Mouse (Mus musculus) forebrain, embryonic 14.5 days (tissue): ENCODE data around the gene 2410004B18Rik. TPM values are rescaled to one million over a fixed set of nuclear protein-coding genes. Genes with fewer than 3 reads are reported as not detected.
A peak's percentile ranks its signal among the peaks of the same experiment; 100 is the strongest.

ENCODE experiments used
- ATAC-seq: fragments of 200-750 bp; cut with Nextera tagmentation; 2 replicates; pipeline ENCODE4 v1.8.0; 2017; ENCODE audit warnings: mild to moderate bottlenecking, moderate library complexity
- DNase-seq: peaks from one replicate; pipeline ENCODE4 v3.0.0-alpha.2; 2015; ENCODE audit warnings: low spot score
- H3K27ac ChIP-seq: fragments of 300-500 bp; sonication (generic); 2 replicates; pipeline ENCODE4 v1.5.1; 2014; ENCODE audit warnings: low read depth, mild to moderate bottlenecking, control low read depth, low read length, moderate library complexity
- H3K27me3 ChIP-seq: fragments of 300-500 bp; sonication (generic); replicated peaks from 2 replicates; pipeline ENCODE4 v1.6.1; 2014; ENCODE audit warnings: low read length, control low read depth, mixed read lengths; ENCODE audit not compliant: control insufficient read depth, insufficient read depth
- H3K36me3 ChIP-seq: fragments of 300-500 bp; sonication (generic); 2 replicates; pipeline ENCODE4 v1.6.1; 2014; ENCODE audit warnings: low read length, control low read depth; ENCODE audit not compliant: control insufficient read depth, insufficient read depth
- H3K4me1 ChIP-seq: fragments of 300-500 bp; sonication (generic); 2 replicates; pipeline ENCODE4 v1.6.1; 2014; ENCODE audit warnings: antibody characterized with exemption, low read length, control low read depth; ENCODE audit not compliant: control insufficient read depth, insufficient read depth
- H3K4me2 ChIP-seq: fragments of 300-500 bp; sonication (generic); 2 replicates; pipeline ENCODE4 v1.6.1; 2014; ENCODE audit warnings: mild to moderate bottlenecking, control low read depth, low read length
- H3K4me3 ChIP-seq: fragments of 300-500 bp; sonication (generic); 2 replicates; pipeline ENCODE4 v1.5.1; 2014; ENCODE audit warnings: low read depth, low read length, control low read depth
- H3K9ac ChIP-seq: fragments of 300-500 bp; sonication (generic); 2 replicates; pipeline ENCODE4 v1.6.1; 2014; ENCODE audit warnings: mild to moderate bottlenecking, low read length, control low read depth, moderate library complexity
- H3K9me3 ChIP-seq: fragments of 300-500 bp; sonication (generic); replicated peaks from 2 replicates; pipeline ENCODE4 v1.6.1; 2016; ENCODE audit warnings: low read length, control low read depth, mixed read lengths; ENCODE audit not compliant: control insufficient read depth
- WGBS: fragments of 180-500 bp; shearing (Covaris S2); extraction: QIAGEN DNeasy Blood & Tissue Kit; methylation state at CpG from one replicate; pipeline ENCODE4 v1.1.7; 2014; 5-methylcytosine and 5-hydroxymethylcytosine counted together
- polyA plus RNA-seq: library from polyadenylated mRNA; unstranded; fragments of >200 nt; fragmentation: Nextera tagmentation; extraction: Ambion mirVana; gene quantifications from 2 replicates; pipeline ENCODE4 v1.2.1, GENCODE M21; 2014

The 2410004B18Rik gene
- polyA plus RNA-seq, 1 experiment from 2014 or later: 76.4 TPM

DNA sequence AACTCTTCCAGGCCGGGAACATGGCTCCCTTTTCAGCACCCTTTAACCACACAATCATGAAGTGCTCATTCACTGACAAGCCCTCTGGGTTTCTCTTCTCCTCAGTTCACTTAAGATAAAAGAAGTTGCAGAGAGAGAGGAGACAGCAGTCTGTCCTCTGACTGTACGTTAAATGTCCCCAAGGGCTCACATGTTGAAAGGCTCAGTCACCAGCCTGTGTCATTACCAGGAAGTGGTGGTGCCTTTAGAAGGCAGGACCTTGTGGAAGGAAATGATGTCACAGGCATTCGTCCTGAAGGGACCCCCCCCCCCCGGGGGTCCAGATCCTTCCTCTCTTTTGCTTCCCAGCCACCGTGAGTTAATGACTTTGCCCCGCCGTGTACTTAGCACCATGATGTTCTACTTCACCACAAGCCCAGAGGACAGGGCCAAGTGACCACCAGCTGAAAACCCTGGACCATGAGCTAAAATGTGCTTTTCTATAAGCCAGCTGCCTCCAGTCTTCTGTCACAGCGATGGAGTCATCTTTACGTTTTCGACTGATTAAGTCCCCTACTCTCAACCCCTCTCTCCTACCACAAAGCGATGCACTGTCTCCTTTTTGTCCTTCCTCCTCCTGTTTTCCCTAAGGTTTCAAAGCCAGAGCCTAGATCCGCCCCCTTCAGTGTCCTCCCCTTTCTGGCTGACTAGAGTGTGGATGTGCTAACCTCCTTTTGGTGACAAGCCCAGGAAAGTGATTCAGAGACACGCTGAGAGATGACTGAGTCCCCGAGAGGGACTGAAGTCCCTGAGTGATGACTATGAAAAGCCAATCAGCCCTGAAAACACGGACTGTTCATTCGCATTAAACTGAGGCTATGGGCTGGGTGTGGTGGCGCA, 13.7 kb downstream of the 2410004B18Rik start:
- no peak overlapping the region for H3K27ac ChIP-seq
- no peak overlapping the region for H3K9ac ChIP-seq
- no peaks in the 10 kb centered on the region for H3K36me3 ChIP-seq
- ATAC-seq (no peak), DNase-seq (no peak)
- H3K27me3 ChIP-seq: no peaks in the 10 kb centered on the region
- no peaks in the 10 kb centered on the region for H3K9me3 ChIP-seq
- H3K4me2 ChIP-seq: no peak overlapping the region
- no peak overlapping the region for H3K4me3 ChIP-seq
- no peaks in the 10 kb centered on the region for H3K4me1 ChIP-seq
- 77% methylated on average over 17 of the region's 17 CpGs for WGBS

DNA sequence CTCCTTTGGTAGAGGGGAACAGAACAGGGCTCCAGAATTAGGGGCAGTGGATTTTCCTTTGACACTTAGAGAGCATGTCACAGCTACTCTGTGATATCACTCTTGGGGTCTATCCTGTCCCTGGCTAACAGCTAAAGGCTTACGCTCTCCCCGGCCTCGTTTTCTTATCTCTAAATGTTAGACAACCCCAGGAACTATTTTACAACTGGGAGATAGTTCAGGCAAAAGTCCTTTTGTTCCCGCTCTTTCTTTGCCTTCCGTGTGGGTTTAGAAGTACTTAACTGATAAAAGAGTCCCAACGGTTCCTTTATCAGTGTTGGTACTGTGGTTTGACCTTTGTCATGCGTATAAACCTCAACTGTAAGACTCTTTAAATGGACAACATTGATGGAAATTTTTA, 15.1 kb downstream of the 2410004B18Rik start:
- H3K4me2 ChIP-seq: no peak overlapping the region
- WGBS: 87% methylated on average over 7 of the region's 7 CpGs
- no peak for ATAC-seq

DNA sequence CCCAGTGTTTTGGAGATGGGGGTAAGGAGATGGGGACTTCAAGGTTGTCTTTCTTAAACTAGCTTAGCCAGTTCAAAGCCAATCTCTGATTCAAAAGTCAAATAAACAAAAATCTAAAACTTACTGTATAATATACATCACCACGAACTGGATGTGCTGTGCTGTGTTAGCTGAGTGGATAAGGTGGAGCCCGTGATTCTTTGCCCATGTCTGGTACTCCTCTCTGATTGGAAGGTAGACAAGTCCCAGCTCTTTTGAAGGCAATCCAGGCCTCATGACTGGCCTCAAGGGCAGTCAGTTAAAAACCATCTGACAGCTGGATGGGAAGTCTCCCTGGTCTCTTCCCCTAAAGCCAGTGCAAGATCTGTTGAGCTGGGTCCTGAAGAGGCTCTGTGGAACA, 15.6 kb downstream of the 2410004B18Rik start:
- H3K27ac ChIP-seq: no peak overlapping the region
- ATAC-seq (no peak), DNase-seq (no peak)
- H3K36me3 ChIP-seq: no peaks in the 10 kb centered on the region
- H3K9ac ChIP-seq: no peak overlapping the region
- no peaks in the 10 kb centered on the region for H3K27me3 ChIP-seq
- 89% methylated on average over 2 of the region's 2 CpGs for WGBS
- no peaks in the 10 kb centered on the region for H3K4me1 ChIP-seq
- no peak overlapping the region for H3K4me3 ChIP-seq
- no peaks in the 10 kb centered on the region for H3K9me3 ChIP-seq
- no peak overlapping the region for H3K4me2 ChIP-seq

More for the DNA sequence above, 15.1 kb downstream of the 2410004B18Rik start:
- Histone ChIP-seq H3K4me3 (no peak overlapping the region), H3K9me3 (no peaks in the 10 kb centered on the region), H3K36me3 (no peaks in the 10 kb centered on the region), H3K27me3 (no peaks in the 10 kb centered on the region), H3K4me1 (no peaks in the 10 kb centered on the region), H3K27ac (no peak overlapping the region), H3K9ac (no peak overlapping the region)
- no peak for DNase-seq

DNA sequence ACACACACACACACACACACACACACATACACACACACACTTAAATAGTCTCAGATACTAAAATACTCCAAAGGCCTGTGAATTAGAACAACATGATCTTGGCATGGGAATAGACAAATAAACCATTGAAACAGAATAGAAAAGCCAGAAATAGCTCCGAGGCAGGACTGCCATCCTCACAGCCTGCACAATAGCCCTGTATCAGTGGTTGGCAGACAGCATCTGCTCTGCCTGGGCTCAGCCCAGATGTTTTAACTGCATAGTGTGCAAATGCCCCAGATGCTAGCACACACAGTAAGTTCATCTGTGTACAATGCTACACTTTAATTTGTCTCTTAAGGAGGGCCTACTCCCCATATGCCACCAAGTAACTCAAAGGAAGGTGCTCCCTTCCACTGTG, 22.0 kb downstream of the 2410004B18Rik start:
- no peak overlapping the region for H3K9ac ChIP-seq
- no peaks in the 10 kb centered on the region for H3K9me3 ChIP-seq
- H3K27ac ChIP-seq: no peak overlapping the region
- no peak overlapping the region for H3K4me3 ChIP-seq
- DNase-seq (no peak), ATAC-seq (no peak)
- H3K27me3 ChIP-seq: peaks cover 14% of the 10 kb centered on the region
- no peak overlapping the region for H3K4me2 ChIP-seq
- no peaks in the 10 kb centered on the region for H3K36me3 ChIP-seq
- WGBS: 46% methylated on average over 1 of the region's 1 CpGs
- peaks cover 3% of the 10 kb centered on the region; the same call in 1 of the 2 replicates for H3K4me1 ChIP-seq

DNA sequence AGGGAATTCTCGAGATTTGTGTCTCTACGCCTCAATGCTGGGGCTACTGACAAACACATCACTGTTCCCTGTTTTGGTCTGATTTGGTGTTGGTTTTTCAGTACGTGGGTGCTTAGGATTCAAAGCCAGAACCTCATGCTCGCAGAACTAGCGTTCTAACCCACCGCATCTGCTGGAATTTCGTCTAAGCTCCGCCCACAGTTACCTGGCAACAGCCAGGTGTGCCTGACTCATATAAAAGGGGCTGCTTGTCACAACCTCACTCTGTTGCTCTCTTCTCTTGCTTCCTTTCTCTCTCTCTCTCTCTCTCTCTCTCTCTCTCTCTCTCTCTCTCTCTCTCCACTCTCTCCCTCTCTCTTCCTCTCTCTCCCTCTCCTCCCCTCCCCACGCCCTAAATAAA, 24.6 kb downstream of the 2410004B18Rik start:
- no peak for ATAC-seq
- Histone ChIP-seq H3K36me3 (no peaks in the 10 kb centered on the region), H3K9me3 (no peaks in the 10 kb centered on the region), H3K27ac (no peak overlapping the region), H3K27me3 (peaks cover 14% of the 10 kb centered on the region), H3K9ac (no peak overlapping the region), H3K4me3 (no peak overlapping the region), H3K4me1 (peaks cover 3% of the 10 kb centered on the region; the same call in 1 of the 2 replicates), H3K4me2 (no peak overlapping the region)
- WGBS: 18% methylated on average over 9 of the region's 9 CpGs
- no peak for DNase-seq

DNA sequence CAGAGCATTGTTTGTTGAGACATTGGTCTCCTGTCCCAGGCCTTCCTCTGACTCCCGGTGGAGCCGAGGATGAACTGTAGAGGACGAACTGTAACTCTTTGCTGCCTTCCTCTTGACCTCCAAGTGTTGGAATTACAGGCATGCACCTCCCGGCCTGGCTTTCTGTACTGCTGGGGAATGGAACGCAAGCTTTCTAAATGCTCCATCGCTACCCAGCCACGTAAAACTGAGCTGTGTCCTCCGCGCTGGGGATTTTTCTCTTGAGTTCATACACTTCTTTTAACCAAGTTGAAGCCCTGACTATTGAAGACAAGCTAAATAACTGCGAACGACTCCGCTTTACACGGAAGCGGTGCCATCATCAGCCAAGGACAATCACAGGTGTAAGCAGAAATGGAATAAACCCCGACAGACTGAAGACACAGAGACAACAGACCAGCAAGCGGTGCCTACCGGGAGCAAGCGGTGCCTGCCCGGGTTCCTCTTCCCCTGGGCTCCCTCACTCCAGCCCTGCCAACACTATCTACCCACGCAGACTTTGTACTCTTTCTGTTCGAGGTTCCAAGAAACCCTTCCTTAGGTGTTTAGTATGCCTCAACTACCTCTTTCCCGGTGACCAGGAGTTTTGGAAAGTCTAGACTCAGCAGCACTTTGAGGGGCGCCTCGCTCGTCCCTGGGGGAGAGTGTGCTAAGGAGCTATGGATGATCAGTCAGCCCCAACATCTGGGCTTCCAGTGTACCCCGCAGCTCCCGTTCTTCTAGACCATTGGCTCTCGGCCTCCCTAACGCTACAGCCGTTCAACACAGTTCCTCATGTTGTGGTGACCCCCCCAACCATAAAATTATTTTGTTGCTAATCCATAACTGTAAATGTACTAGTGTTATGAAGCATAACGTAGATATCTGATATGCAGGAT, 25.5 kb downstream of the 2410004B18Rik start:
- peak overlapping the region; percentile 29 for H3K4me2 ChIP-seq
- no peaks in the 10 kb centered on the region for H3K36me3 ChIP-seq
- no peak overlapping the region for H3K4me3 ChIP-seq
- H3K27me3 ChIP-seq: peaks cover 14% of the 10 kb centered on the region
- peaks cover 3% of the 10 kb centered on the region; the same call in 1 of the 2 replicates for H3K4me1 ChIP-seq
- ATAC-seq (no peak), DNase-seq (no peak)
- no peak overlapping the region for H3K27ac ChIP-seq
- no peaks in the 10 kb centered on the region for H3K9me3 ChIP-seq
- H3K9ac ChIP-seq: no peak overlapping the region
- WGBS: 16% methylated on average over 31 of the region's 31 CpGs

DNA sequence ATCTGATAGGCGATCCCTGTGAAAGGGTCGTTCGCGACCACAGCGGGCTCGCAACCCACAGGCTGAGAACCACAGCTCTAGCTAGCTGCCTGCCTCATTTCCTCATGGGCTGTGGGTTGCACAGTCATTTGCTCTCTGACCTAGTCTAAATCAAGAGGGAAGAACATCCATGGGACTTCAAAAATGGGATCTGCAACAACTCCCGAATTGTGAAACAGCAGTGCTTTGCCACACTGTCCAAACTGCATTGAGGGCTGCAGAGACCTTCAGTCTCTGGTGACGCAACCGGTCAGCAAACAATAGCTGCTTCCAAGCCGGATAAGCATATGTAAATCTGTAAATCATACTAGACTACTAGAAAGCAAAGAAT, 26.2 kb downstream of the 2410004B18Rik start:
- H3K9ac ChIP-seq: no peak overlapping the region
- H3K9me3 ChIP-seq: no peaks in the 10 kb centered on the region
- H3K27me3 ChIP-seq: peaks cover 14% of the 10 kb centered on the region
- DNase-seq: peak; percentile 8
- H3K4me3 ChIP-seq: no peak overlapping the region
- H3K36me3 ChIP-seq: no peaks in the 10 kb centered on the region
- H3K27ac ChIP-seq: no peak overlapping the region
- peak overlapping the region; percentile 29 for H3K4me2 ChIP-seq
- ATAC-seq: peak; percentile 58; the same call in 1 of the 2 replicates
- WGBS: 22% methylated on average over 10 of the region's 10 CpGs
- peaks cover 3% of the 10 kb centered on the region; the same call in 1 of the 2 replicates for H3K4me1 ChIP-seq

DNA sequence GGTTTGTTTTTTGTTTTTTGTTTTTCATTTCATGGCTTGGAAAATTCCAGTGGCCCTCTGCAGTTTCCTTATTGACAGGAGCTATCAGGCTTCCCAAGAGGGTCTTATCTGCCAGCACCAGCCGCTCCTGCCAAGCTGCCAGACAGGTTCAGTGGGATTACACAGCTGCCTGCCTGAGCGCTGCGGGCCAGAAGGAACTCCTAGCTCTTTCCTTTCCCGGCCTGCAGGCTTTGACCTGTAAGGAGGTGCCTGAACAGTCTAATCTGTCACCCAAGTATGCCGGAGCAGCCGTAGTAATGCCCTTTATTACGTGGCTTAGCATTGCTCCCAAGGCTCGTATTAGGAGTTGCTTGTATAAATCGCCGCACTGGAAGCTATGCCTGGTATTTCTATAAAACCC, 26.7 kb downstream of the 2410004B18Rik start:
- Histone ChIP-seq H3K36me3 (no peaks in the 10 kb centered on the region), H3K27me3 (peaks cover 14% of the 10 kb centered on the region), H3K9me3 (no peaks in the 10 kb centered on the region), H3K27ac (no peak overlapping the region), H3K4me2 (peak overlapping the region; percentile 29), H3K9ac (no peak overlapping the region), H3K4me1 (peaks cover 3% of the 10 kb centered on the region; the same call in 1 of the 2 replicates), H3K4me3 (no peak overlapping the region)
- peak; percentile 54 for ATAC-seq
- peak; percentile 49 for DNase-seq
- 13% methylated on average over 10 of the region's 10 CpGs for WGBS
